Mouse (Mus musculus) MN1 (cell line): ENCODE results near the gene Gsc.
A peak's percentile ranks its signal among the peaks of the same experiment; 100 is the strongest.
"Not testable (repeated sequence)": the region's sequence is repeated elsewhere in the genome, so short reads cannot be mapped to it uniquely, and the experiment has no call there.

Source experiments
- DNase-seq: peaks from one replicate; pipeline ENCODE4 v3.0.0-alpha.2; 2016; ENCODE audit warnings: low spot score

Gene Gsc

GRCm38 (mm10) chr12:104453002-104453401 lies 20.1 kb downstream of the Gsc start:
- no peak for DNase-seq

- DNase-seq = no peak
These were observed 22.9 kb downstream of the Gsc start for GRCm38 (mm10) chr12:104450257-104450656.

GRCm38 (mm10) chr12:104448099-104448498 lies 25.0 kb downstream of the Gsc start:
- no peak for DNase-seq

- DNase-seq = not testable (repeated sequence)
These were observed 26.1 kb downstream of the Gsc start for GRCm38 (mm10) chr12:104447056-104447455.

- DNase-seq = no peak
These were observed 29.4 kb downstream of the Gsc start for GRCm38 (mm10) chr12:104443716-104444115.

- DNase-seq = peak; percentile 51
These were observed 32.9 kb downstream of the Gsc start for GRCm38 (mm10) chr12:104440087-104440760.

GRCm38 (mm10) chr12:104433951-104434735 lies 39.0 kb downstream of the Gsc start:
- DNase-seq = no peak

- DNase-seq = no peak
These were observed 39.9 kb downstream of the Gsc start for GRCm38 (mm10) chr12:104433214-104433613.

- no peak for DNase-seq
These were observed 41.8 kb downstream of the Gsc start for GRCm38 (mm10) chr12:104431359-104431758.

- DNase-seq = no peak
These were observed 46.2 kb downstream of the Gsc start for GRCm38 (mm10) chr12:104426915-104427314.

- DNase-seq = no peak
These were observed 47.5 kb downstream of the Gsc start for GRCm38 (mm10) chr12:104425591-104425990.

GRCm38 (mm10) chr12:104422615-104423392 lies 50.3 kb downstream of the Gsc start:
- DNase-seq = no peak
